Mouse (Mus musculus) c-Kit-positive CD71-positive TER-119-negative erythroid progenitor cells, embryonic 14.5 days (primary cell): ENCODE data around the gene Stxbp2.

Experiments
- DNase-seq: peaks from one replicate; pipeline ENCODE4 v3.0.0-alpha.2; 2013; ENCODE audit warnings: low read depth

The Stxbp2 gene

DNA sequence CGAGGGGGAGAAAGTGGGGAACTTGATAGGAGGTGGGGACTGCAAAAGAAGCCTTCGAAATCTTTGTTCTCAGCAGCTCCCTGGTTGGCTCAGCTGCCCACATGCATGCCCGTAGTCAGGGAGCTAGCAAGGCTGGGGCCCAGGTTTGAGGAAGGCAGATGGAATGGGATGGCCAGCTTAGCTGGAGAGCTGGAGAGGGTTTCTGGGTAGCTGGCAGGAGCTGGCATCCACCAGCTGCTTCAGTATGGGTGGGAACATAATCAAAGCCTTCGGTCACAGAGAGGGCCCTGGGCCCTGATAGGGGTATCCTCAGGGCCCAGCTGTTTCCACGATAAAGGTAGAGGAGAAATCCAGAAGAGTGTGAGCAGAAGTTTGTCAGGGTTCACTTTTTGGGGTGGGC lies 51.7 kb downstream of the Stxbp2 start:
- DNase-seq: no peak

DNA sequence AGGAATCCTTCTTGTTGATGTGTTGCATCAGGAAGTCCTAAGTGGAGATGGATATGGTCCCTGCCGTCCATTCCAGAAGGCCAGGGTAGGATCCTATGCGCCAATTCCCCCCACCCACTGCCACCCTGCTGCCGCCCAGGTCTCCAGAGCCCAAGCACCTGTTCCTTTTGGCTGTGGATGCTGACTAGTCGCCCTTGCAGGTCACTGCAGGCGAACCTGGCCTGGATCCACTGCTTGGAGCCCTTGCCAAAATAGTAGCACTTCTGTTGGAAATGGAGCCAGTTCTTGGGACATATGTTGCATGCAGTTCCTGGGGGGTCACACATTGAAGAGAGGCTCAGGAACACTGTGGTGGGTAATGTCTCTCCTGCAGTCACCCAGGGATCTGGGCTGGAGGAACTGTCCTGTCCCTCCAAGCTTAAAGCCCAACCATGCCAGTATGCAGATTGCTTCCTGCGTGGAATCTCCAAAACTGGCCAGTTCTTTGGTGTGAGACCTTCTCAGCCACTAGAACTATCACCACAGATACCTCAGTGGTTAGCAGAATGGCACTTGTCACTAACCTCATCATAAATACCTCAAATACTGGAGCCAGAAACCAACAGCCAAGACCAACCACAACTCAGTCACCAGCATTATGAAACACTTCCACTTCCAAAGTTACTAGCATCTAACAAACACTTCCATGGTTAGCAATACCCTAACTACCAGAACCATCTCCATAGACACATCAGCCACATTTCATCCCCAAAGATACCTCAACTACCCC lies 52.8 kb downstream of the Stxbp2 start:
- no peak for DNase-seq

DNA sequence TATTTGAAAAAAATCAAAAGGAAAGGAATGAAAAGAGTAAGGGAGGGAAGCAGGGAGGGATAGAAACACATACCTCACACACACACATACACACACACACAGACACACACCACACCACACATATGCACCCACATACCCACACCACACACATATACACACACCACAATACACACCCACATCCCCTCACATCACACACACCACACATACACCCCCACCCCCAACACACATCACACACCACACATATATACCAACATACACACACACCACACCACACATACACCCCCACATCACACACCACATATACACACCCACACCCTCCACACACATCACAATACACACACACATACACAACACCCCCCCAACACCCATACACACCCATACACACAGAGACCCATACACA lies 53.8 kb downstream of the Stxbp2 start:
- DNase-seq: no peak

DNA sequence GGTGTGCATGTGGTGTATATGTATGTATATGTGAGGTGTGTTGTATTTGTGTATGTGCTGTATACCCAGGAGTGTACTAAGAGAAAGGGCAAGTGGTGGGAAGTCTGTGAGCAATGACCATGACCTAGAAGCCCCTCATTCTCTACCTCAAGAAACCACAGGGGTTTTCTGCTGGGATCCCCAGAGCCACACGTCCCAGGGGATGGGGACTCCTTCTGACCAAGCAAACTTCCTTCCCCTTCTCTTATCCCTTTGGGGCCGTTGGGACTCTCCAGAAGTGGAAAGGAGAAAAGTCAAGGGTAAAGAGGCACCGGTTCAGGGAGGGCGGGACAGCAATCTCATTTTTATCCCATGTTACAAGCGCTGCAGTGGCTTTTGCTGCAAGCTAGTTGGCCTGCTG lies 54.7 kb downstream of the Stxbp2 start:
- no peak for DNase-seq

DNA sequence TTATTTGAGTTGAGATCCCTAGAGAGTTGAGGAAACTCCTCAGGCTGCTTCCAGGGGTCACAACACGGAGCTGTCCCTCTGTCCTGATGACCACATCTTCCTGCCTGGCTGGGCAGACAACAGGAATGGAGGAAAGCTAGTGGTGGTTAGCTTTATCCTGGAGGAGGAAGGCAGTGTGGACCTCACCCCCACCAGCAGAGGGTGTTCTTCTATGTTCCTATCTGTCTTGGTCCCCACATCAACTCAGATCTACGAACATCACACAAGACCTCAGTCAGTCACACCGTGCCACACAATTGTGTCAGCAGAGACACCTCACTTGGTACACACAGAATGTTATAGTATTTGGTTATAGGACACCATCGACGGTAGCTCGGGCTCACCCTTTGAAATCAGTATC lies 56.8 kb downstream of the Stxbp2 start:
- no peak for DNase-seq

DNA sequence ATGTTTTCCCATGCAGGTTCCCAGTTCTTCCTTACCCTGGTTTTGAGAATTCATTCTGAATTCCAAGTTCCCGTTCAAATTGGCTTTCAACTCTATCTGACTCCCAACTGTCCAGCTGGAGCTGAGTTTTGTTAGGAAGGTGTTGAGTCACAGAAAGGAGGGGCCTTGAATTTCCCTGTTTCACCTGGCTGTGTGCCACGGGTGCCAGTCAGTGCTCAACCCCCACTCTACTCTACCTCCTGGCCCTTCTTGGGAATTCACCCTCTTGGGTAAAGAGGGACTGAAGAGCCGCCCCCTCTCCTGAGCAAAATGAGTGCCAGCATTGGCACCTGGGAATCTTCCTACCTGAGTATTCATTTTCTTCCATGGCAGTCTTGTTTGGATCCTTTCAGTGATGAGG lies 60.0 kb downstream of the Stxbp2 start:
- DNase-seq: no peak
